Mouse (Mus musculus) heart, embryonic 15.5 days (tissue): ENCODE data around the gene Pomt2. TPM values are rescaled to one million over a fixed set of nuclear protein-coding genes. Genes with fewer than 3 reads are reported as not detected.

ENCODE experiments used
- ATAC-seq: fragments of 200-750 bp; cut with Nextera tagmentation; replicated peaks from 2 replicates; pipeline ENCODE4 v1.8.0; 2017; ENCODE audit warnings: low read depth, moderate TSS enrichment; ENCODE audit not compliant: insufficient number of reproducible peaks, insufficient read depth, low FRiP score
- H3K27ac ChIP-seq: fragments of 300-500 bp; sonication (generic); 2 replicates; pipeline ENCODE4 v1.5.1; 2015; ENCODE audit warnings: mild to moderate bottlenecking, inconsistent platforms
- H3K27me3 ChIP-seq: fragments of 300-500 bp; sonication (generic); 2 replicates; pipeline ENCODE4 v1.6.1; 2015; ENCODE audit warnings: inconsistent platforms
- H3K36me3 ChIP-seq: fragments of 300-500 bp; sonication (generic); 2 replicates; pipeline ENCODE4 v1.6.1; 2015; ENCODE audit warnings: mild to moderate bottlenecking, inconsistent platforms
- H3K4me1 ChIP-seq: fragments of 300-500 bp; sonication (generic); replicated peaks from 2 replicates; pipeline ENCODE4 v1.6.1; 2015; ENCODE audit warnings: inconsistent platforms
- H3K4me2 ChIP-seq: fragments of 300-500 bp; sonication (generic); 2 replicates; pipeline ENCODE4 v1.6.1; 2015; ENCODE audit warnings: inconsistent platforms, mild to moderate bottlenecking, moderate library complexity
- H3K4me3 ChIP-seq: fragments of 300-500 bp; sonication (generic); 2 replicates; pipeline ENCODE4 v1.5.1; 2015; ENCODE audit warnings: mild to moderate bottlenecking, inconsistent platforms
- H3K9ac ChIP-seq: fragments of 300-500 bp; sonication (generic); 2 replicates; pipeline ENCODE4 v1.6.1; 2015; ENCODE audit warnings: mild to moderate bottlenecking, inconsistent platforms
- H3K9me3 ChIP-seq: fragments of 300-500 bp; sonication (generic); replicated peaks from 2 replicates; pipeline ENCODE4 v1.6.1; 2016; ENCODE audit warnings: inconsistent platforms
- WGBS: fragments of 180-500 bp; shearing (Covaris S2); methylation state at CpG from one replicate; pipeline ENCODE4 v1.1.7; 2015; ENCODE audit warnings: mixed read lengths; 5-methylcytosine and 5-hydroxymethylcytosine counted together
- polyA plus RNA-seq: library from polyadenylated mRNA; unstranded; fragments of >200 nt; fragmentation: Nextera tagmentation; extraction: Ambion mirVana; gene quantifications from 2 replicates; pipeline ENCODE4 v1.2.1, GENCODE M21; 2015

The Pomt2 gene
- polyA plus RNA-seq, 1 experiment from 2014 or later: 10.4 TPM

GRCm38 (mm10) chr12:87130224-87130623 lies 17.5 kb downstream of the Pomt2 start:
- no peak overlapping the region for H3K9ac ChIP-seq
- no peak overlapping the region for H3K4me3 ChIP-seq
- H3K27ac ChIP-seq: no peak overlapping the region
- H3K27me3 ChIP-seq: no peaks in the 10 kb centered on the region
- H3K4me2 ChIP-seq: no peak overlapping the region
- no peaks in the 10 kb centered on the region for H3K9me3 ChIP-seq
- peaks cover 5% of the 10 kb centered on the region; the same call in 1 of the 2 replicates for H3K4me1 ChIP-seq
- no peak for ATAC-seq
- H3K36me3 ChIP-seq: peaks cover 15% of the 10 kb centered on the region
- 94% methylated on average over 4 of the region's 4 CpGs for WGBS

- Histone ChIP-seq H3K9ac (no peak overlapping the region), H3K9me3 (no peaks in the 10 kb centered on the region), H3K4me1 (peaks cover 5% of the 10 kb centered on the region; the same call in 1 of the 2 replicates), H3K27me3 (no peaks in the 10 kb centered on the region), H3K27ac (no peak overlapping the region), H3K4me3 (no peak overlapping the region), H3K36me3 (peaks cover 24% of the 10 kb centered on the region), H3K4me2 (no peak overlapping the region)
- WGBS: 73% methylated on average over 4 of the region's 4 CpGs
- ATAC-seq: no peak
These were observed 20.5 kb downstream of the Pomt2 start for GRCm38 (mm10) chr12:87127256-87127655.

GRCm38 (mm10) chr12:87121918-87122589 lies 25.7 kb downstream of the Pomt2 start:
- Histone ChIP-seq H3K36me3 (peaks cover 41% of the 10 kb centered on the region), H3K4me1 (no peaks in the 10 kb centered on the region), H3K27ac (no peak overlapping the region), H3K27me3 (no peaks in the 10 kb centered on the region), H3K4me3 (no peak overlapping the region), H3K9me3 (no peaks in the 10 kb centered on the region), H3K4me2 (no peak overlapping the region), H3K9ac (no peak overlapping the region)
- no peak for ATAC-seq
- WGBS: 73% methylated on average over 4 of the region's 4 CpGs

GRCm38 (mm10) chr12:87107357-87107977 lies 40.3 kb downstream of the Pomt2 start:
- Histone ChIP-seq H3K9ac (no peak overlapping the region), H3K9me3 (no peaks in the 10 kb centered on the region), H3K36me3 (peaks cover 8% of the 10 kb centered on the region; the same call in 1 of the 2 replicates), H3K27me3 (peaks cover 14% of the 10 kb centered on the region), H3K27ac (no peak overlapping the region), H3K4me2 (no peak overlapping the region), H3K4me3 (no peak overlapping the region), H3K4me1 (peaks cover 1% of the 10 kb centered on the region; the same call in 1 of the 2 replicates)
- ATAC-seq: no peak
- 57% methylated on average over 3 of the region's 3 CpGs for WGBS

- Histone ChIP-seq H3K27me3 (peaks cover 39% of the 10 kb centered on the region), H3K9me3 (no peaks in the 10 kb centered on the region), H3K36me3 (peaks cover 4% of the 10 kb centered on the region; the same call in 1 of the 2 replicates), H3K27ac (no peak overlapping the region), H3K4me1 (peaks cover 10% of the 10 kb centered on the region), H3K4me3 (no peak overlapping the region), H3K4me2 (no peak overlapping the region), H3K9ac (no peak overlapping the region)
- 74% methylated on average over 4 of the region's 4 CpGs for WGBS
- ATAC-seq: no peak
These were observed 43.0 kb downstream of the Pomt2 start for GRCm38 (mm10) chr12:87104796-87105195.

GRCm38 (mm10) chr12:87103471-87103870 lies 44.3 kb downstream of the Pomt2 start:
- Histone ChIP-seq H3K4me2 (no peak overlapping the region), H3K9me3 (no peaks in the 10 kb centered on the region), H3K9ac (no peak overlapping the region), H3K4me1 (peaks cover 10% of the 10 kb centered on the region), H3K36me3 (no peaks in the 10 kb centered on the region), H3K4me3 (no peak overlapping the region), H3K27ac (no peak overlapping the region), H3K27me3 (peaks cover 41% of the 10 kb centered on the region)
- WGBS: 81% methylated on average over 4 of the region's 4 CpGs
- no peak for ATAC-seq

GRCm38 (mm10) chr12:87102165-87102631 lies 45.6 kb downstream of the Pomt2 start, which contains the start of gene Ngb:
Gene Ngb, minus strand, starts transcription at chr12:87102539.
- ATAC-seq: no peak
- Histone ChIP-seq H3K9ac (no peak within 1 kb of the TSS), H3K4me3 (peak within 1 kb of the TSS; percentile 36), H3K9me3 (no peaks in the 10 kb centered on the region), H3K36me3 (no peaks in the 10 kb centered on the region), H3K4me2 (peak within 1 kb of the TSS; percentile 62), H3K27me3 (peaks cover 51% of the 10 kb centered on the region), H3K4me1 (peaks cover 10% of the 10 kb centered on the region), H3K27ac (no peak within 1 kb of the TSS)
- WGBS: 4% methylated on average over 31 of the region's 32 CpGs

- Histone ChIP-seq H3K4me3 (no peak overlapping the region), H3K4me2 (no peak overlapping the region), H3K27ac (no peak overlapping the region), H3K27me3 (peaks cover 51% of the 10 kb centered on the region), H3K4me1 (peaks cover 10% of the 10 kb centered on the region), H3K9ac (no peak overlapping the region), H3K36me3 (no peaks in the 10 kb centered on the region), H3K9me3 (no peaks in the 10 kb centered on the region)
- WGBS: 77% methylated on average over 4 of the region's 4 CpGs
- ATAC-seq: peak; percentile 32
These were observed 47.4 kb downstream of the Pomt2 start for GRCm38 (mm10) chr12:87100331-87100730.

- Histone ChIP-seq H3K9me3 (no peaks in the 10 kb centered on the region), H3K9ac (no peak overlapping the region), H3K27me3 (peaks cover 11% of the 10 kb centered on the region; the same call in 1 of the 2 replicates), H3K36me3 (no peaks in the 10 kb centered on the region), H3K4me3 (no peak overlapping the region), H3K4me1 (peaks cover 17% of the 10 kb centered on the region), H3K4me2 (no peak overlapping the region), H3K27ac (no peak overlapping the region)
- 63% methylated on average over 6 of the region's 6 CpGs for WGBS
- ATAC-seq: no peak
These were observed 54.1 kb downstream of the Pomt2 start for GRCm38 (mm10) chr12:87093671-87094070.

- H3K9me3 ChIP-seq: no peaks in the 10 kb centered on the region
- H3K36me3 ChIP-seq: no peaks in the 10 kb centered on the region
- H3K9ac ChIP-seq: no peak overlapping the region
- peaks cover 8% of the 10 kb centered on the region; the same call in 1 of the 2 replicates for H3K27me3 ChIP-seq
- no peak for ATAC-seq
- H3K27ac ChIP-seq: no peak overlapping the region
- peaks cover 21% of the 10 kb centered on the region for H3K4me1 ChIP-seq
- 67% methylated on average over 4 of the region's 4 CpGs for WGBS
- no peak overlapping the region for H3K4me2 ChIP-seq
- no peak overlapping the region for H3K4me3 ChIP-seq
These were observed 54.5 kb downstream of the Pomt2 start for GRCm38 (mm10) chr12:87093249-87093648.

- Histone ChIP-seq H3K4me1 (peaks cover 22% of the 10 kb centered on the region), H3K27ac (no peak overlapping the region), H3K27me3 (no peaks in the 10 kb centered on the region), H3K4me2 (no peak overlapping the region), H3K9me3 (no peaks in the 10 kb centered on the region), H3K9ac (no peak overlapping the region), H3K4me3 (no peak overlapping the region), H3K36me3 (no peaks in the 10 kb centered on the region)
- ATAC-seq: no peak
- WGBS: 88% methylated on average over 2 of the region's 2 CpGs
These were observed 55.9 kb downstream of the Pomt2 start for GRCm38 (mm10) chr12:87091916-87092315.
